Mouse (Mus musculus) megakaryocyte-erythroid progenitor cell, adult 5-6 weeks (primary cell): Measurements from ENCODE around the gene Uhrf1bp1. TPM values are rescaled to one million over a fixed set of nuclear protein-coding genes. Genes with fewer than 3 reads are reported as not detected.
A peak's percentile ranks its signal among the peaks of the same experiment; 100 is the strongest.

Experiments
- ATAC-seq: replicated peaks from 2 replicates; pipeline ENCODE4 v1.8.0; 2016; ENCODE audit warnings: mild to moderate bottlenecking, inconsistent platforms; ENCODE audit not compliant: severe bottlenecking, poor library complexity, low FRiP score, low TSS enrichment
- total RNA-seq, 2 experiments: library from RNA; stranded (forward) in 1 of 2; stranded (reverse) in 1 of 2; fragments of 200-1000, 215-1000 nt in 1 of 2; fragments of >200 nt in 1 of 2; fragmentation: Nextera tagmentation in 1 of 2; gene quantifications; 2 replicates each; pipeline ENCODE4 v1.2.3; 2014 to 2017

The Uhrf1bp1 gene
- total RNA-seq, 2 experiments from 2014 or later: 14.1 to 28.8 TPM

DNA sequence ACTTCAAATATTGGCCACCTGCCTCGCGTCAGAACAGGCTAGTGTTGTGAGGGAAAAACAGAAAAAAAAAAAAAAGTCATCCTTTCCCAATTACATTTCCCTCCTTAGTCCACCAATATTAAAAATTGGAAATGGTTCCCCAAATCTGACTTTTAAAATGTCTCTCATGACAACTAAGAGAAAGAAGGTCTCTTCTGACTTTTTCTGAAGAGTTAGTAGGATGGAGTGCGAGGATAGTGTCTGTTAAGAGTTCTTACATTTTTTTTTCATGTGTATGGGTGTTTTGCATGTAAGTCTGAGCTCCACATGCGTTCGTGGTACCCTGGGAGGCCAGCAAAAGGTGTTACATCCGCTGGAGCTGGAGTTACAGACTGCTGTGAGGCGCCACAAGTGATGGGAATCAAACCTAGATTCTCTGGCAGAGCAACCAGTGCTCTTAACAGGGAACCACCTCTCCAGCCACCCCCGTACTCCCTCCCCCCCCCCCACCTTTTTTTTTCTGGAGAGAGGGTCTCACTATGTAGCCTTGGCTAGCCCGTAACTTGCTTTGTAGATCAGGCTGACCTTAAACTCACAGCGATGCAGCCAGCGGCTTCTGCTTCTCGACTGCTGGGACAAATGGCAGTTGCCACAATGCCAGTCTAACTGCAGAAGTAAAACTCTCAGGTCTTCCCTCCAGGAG lies 52.1 kb downstream of the Uhrf1bp1 start:
- peak; percentile 48 for ATAC-seq

DNA sequence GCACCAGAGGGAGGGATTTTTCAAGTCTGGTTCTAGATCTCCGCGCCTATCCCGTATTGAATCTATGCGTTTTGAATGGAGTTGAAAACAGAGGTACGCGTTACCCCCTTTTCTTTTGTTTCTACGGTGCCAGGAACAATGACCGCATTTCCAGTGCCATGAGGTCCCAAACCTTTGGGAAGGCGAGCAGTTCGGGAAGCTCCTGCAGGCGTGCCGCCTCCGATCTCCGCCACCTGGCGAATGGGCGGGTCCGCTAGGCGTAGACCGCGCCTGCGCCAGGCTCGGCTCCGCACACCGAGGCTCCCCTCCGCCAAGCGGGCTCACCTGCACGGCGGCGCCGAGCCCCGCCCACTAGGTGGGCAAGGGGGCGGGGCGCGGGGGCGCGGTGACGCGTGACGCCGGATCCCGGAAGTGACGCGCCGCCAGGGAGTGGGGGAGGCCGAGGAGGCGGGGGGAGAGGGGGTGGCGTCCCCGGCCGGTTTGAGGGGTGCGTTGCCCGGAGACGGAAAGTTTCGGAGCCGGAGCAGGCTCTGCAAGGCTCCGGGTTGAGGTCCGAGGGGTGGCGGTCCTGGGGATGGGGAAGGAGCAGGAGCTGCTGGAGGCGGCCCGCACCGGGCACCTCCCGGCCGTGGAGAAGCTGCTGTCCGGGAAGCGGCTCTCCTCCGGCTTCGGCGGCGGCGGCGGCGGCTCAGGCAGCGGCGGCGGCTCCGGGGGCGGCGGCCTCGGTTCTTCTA lies 52.8 kb downstream of the Uhrf1bp1 start, which contains the start of gene Anks1:
Gene Anks1 (plus strand): TSS at position 419 of the 734 bp plus-strand sequence.
- ATAC-seq: peak; percentile 42

GRCm38 (mm10) chr17:27909622-27910500 lies 53.6 kb downstream of the Uhrf1bp1 start, which contains the start of gene Taf11:
Taf11 (minus strand) TSS chr17:27909844.
- peak; percentile 36 for ATAC-seq

DNA sequence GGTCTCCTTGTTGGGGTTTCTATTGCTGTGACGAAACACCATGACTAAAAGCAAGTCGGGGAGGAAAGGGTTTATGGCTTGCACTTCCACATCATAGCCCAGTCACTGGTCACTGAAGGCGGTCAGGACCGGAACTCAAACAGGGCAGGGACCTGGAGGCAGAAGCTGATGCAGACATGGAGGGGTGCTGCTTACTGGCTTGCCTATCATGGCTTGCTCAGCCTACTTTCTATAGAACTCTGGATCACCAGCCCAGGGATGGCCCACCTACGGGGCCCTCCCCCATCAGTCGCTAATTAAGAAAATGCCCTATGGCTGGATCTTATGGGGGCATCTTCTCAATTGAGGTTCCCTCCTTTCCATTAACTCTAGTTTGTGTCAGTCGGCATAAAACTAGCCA lies 55.1 kb downstream of the Uhrf1bp1 start:
- no peak for ATAC-seq

- ATAC-seq: no peak
Measured at GRCm38 (mm10) chr17:27914742-27915141, 58.5 kb downstream of the Uhrf1bp1 start.

DNA sequence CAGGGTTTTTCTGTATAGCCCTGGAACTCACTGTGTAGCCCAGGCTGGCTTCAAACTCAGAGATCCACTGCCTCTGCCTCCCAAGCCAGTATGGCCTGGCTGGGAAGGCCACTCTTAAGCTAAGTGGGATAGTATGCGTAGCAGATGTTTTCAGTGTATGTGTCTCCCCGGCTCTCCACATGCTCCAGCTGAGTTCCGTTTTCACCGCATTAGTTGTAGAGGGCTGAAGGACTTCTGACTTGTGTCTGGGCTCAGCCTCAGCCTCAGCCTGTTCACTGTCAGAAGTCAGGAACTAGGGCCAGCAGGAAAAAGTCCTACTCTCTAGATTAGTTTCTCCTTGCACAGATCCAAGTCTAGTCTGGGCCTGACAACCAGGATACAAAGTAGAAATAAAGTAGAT lies 60.1 kb downstream of the Uhrf1bp1 start:
- ATAC-seq: no peak

DNA sequence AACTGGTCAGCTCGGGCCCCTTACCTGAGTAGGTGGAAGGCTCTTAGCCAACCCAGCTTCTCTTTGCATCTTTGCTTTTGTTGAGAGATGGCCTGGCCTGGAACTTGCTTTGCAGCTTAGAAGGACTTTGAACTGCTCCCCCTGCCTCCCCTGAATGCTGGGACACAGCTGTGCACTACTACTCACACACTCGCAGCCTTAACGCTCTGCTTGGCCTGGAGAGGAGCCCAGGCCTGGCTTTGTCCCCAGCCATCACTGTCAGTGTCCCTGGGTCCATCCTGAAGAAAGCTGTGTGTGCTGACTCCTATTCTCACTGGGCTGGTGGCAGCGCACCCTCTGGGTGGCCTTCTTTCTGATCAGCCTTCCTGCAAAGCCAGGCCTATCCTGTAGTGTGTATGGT lies 64.4 kb downstream of the Uhrf1bp1 start:
- no peak for ATAC-seq

DNA sequence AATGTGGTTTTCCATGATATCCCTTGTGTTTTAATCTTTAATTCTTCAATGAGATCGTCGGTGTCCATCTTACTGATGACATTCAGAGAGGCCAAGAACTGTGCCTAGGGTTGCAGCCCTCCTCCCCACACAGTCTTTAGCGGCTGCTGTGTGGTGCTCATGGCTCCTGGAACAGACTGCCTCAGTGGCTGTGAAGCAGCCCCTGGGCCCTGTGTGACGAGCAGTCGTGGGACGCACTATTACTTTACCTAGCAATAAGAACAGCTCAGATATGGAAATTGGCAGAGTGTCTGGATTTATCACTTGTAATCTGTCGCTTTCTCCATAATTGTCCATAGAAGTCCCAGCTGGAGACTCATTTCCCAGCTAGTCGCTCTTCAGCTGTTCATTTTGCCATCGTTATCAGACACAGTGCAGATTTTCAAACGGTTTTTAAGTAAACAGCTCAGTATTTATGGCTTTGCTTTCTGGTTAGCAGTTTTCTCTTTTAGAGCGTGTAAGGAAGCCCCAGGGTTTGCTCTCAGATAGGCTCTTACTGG lies 66.0 kb downstream of the Uhrf1bp1 start:
- ATAC-seq: no peak

GRCm38 (mm10) chr17:27925054-27925453 lies 68.8 kb downstream of the Uhrf1bp1 start:
- no peak for ATAC-seq

DNA sequence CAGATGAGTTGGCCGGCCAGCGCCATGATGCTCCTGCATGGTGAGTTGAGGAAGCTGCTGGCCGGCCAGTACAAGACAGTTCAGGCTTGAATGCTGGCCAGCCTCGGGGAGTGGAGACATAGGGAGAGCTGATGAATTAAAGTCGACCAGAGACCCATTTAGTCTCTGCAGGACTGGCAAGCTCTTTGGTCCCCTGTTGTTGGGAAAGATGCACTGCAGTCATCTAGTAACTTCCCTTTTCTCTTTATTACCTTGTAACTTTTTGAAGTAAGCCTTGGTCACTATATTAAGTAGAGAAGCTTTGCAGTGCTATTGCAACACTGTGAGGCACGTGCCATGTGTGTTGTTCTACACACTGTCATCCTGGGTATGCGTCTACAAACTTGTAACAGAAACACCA lies 69.3 kb downstream of the Uhrf1bp1 start:
- ATAC-seq: no peak

- ATAC-seq: no peak
Measured at GRCm38 (mm10) chr17:27930291-27930690, 74.0 kb downstream of the Uhrf1bp1 start.

- no peak for ATAC-seq
Measured at GRCm38 (mm10) chr17:27931826-27932225, 75.6 kb downstream of the Uhrf1bp1 start.

DNA sequence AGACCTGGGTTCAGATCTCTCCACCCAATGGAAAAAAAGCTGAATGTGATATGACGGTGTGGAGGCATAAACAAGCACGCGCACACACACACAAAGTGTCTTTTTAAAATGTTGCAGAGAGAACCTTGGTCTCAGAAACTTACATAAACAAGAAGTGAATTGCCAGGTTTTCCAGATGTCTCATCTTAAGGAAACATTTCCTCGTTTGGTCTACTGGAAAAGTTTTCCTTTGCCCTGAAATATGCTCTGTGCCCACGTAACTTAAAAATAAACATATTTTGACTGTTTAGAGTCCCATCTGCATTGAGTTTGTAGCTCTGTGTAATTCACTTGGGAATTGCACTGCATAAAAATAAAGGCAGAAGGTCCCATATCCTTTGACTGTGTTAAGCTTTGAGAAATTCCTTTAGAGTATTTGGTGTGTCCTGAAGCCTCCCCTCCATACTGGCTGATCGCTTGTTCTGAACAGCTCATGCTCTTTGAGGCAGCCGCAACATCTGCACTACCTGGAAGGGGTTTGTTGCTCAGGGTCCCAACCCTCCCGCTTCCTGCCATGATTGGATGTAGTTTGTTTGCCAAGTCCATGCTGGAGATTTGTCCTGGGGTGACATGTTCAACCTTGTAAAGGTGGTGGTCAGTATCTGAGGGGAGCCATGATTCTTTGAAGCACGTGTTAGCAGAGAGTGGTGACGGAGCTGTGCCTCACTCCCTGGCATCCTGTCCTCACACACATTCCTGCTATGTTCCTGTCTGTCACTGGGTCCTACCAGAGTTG lies 78.1 kb downstream of the Uhrf1bp1 start:
- ATAC-seq: no peak

DNA sequence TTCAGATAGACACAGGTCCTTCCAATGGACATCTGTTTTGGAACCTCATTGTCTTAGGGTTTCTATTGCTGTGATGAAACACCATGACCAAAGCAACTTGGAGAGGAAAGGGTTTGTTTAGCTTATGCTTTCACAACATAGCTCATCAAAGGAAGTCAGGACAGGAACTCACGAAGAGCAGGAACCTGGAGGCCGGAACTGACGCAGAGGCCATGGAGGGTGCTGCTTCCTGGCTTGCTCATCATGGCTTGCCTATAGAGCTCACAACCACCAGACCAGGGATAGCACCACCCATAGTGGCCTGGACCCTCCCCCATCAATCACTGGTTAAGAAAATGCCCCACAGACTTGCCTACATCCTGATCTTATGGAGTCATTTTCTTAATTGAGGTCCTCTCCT lies 78.8 kb downstream of the Uhrf1bp1 start:
- ATAC-seq: no peak

DNA sequence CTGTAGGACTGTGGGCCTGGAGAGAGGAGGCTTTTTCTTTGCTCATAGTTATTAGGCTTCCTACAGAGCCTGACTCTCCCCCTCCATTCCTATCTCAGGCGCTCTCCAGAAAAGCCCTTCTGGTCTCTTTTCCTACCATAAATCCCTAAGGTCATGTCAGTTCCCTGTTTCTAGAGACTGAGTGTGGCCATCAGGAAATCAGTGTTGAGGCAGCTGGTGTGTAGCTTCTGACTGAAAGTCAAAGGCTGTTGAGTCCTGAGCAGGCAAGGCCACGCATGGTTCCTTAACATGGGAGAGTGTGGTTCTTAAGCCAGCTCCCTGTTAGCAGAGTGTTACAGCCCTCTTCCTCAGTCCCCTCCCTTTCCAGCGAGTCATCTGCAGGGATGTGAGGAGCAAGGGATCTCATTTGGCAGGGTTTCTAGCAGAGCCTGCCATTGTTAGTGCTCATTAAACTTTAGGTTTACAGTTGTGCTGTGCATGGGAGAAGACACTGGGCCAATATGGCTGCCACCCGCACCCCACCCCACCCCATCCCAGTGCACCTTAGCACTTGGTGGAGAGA lies 80.9 kb downstream of the Uhrf1bp1 start:
- no peak for ATAC-seq

- ATAC-seq: no peak
Measured at GRCm38 (mm10) chr17:27938121-27938754, 82.0 kb downstream of the Uhrf1bp1 start.

DNA sequence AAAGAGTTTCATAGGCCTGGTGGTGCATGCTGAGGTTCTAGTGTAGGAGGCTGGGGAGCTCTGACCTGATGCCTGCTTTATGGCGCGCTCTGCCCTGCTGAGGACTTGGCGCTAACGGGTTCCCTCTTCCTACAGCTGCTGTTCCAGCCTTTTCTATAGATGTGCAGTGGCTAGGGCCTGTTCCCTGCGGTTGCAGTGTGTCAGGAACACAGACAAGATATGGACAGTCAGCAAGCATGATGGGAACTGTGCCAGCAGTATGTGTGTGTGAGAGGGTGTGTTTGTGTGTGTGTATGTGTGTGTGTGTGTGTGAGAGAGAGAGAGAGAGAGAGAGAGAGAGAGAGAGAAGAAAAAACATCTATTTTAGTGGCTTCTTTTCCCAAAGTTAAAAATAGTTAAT lies 82.8 kb downstream of the Uhrf1bp1 start:
- ATAC-seq: no peak

GRCm38 (mm10) chr17:27940352-27940751 lies 84.1 kb downstream of the Uhrf1bp1 start:
- no peak for ATAC-seq
